Mouse (Mus musculus) ES-E14 (cell line): ENCODE measurements around the gene Grasp.

ENCODE experiments used
- MAFK ChIP-seq: IDR thresholded peaks from 2 replicates; pipeline ENCODE4 v1.6.1; 2014; ENCODE audit warnings: mild to moderate bottlenecking, low read depth, low read length, inconsistent platforms; ENCODE audit not compliant: insufficient read depth
- ZC3H11A ChIP-seq: IDR thresholded peaks from 2 replicates; pipeline ENCODE4 v1.6.1; 2012; ENCODE audit warnings: low read depth, mild to moderate bottlenecking, inconsistent platforms, low read length, borderline replicate concordance
- ZNF384 ChIP-seq: IDR thresholded peaks from 2 replicates; pipeline ENCODE4 v1.6.1; 2012; ENCODE audit warnings: low read depth, low read length, inconsistent platforms

- TF ChIP-seq MAFK: no peak
- TF ChIP-seq ZNF384: no peak
- no peak for TF ChIP-seq ZC3H11A
These were observed 11.3 kb downstream of the Grasp start for GRCm38 (mm10) chr15:101235342-101235698.
